Mouse (Mus musculus) megakaryocyte, embryonic 14.5 days (primary cell): ENCODE data around the gene A930009A15Rik.

Experiments
- FLI1 ChIP-seq: IDR thresholded peaks from 2 replicates; pipeline ENCODE4 v1.6.1; 2012; ENCODE audit warnings: low read length, inconsistent platforms, mixed read lengths
- GATA1 ChIP-seq: IDR thresholded peaks from 3 replicates; pipeline ENCODE4 v1.6.1; 2012; ENCODE audit warnings: mixed read lengths, low read length, inconsistent platforms, borderline replicate concordance

GRCm38 (mm10) chr10:115585491-115586245, 15.9 kb downstream of the A930009A15Rik start:
- TF ChIP-seq GATA1 (no peak), FLI1 (no peak)
